Mouse (Mus musculus): ENCODE results near the gene Slc11a2. TPM values are rescaled to one million over a fixed set of nuclear protein-coding genes. Genes with fewer than 3 reads are reported as not detected.

The Slc11a2 gene
- total and polyA plus RNA-seq, 3 experiments = 24.4 to 43.7 (median 38.9) TPM

- no peaks in the 10 kb centered on the region for H3K27me3 ChIP-seq (ENCODE audit: control insufficient read depth, insufficient read depth, low read length)
- no peak overlapping the region for H3K9ac ChIP-seq (ENCODE audit: low read depth, low read length)
- H3K4me1 ChIP-seq (ENCODE audit: control insufficient read depth, insufficient read depth, low read length) = no peaks in the 10 kb centered on the region
- H3K4me3 ChIP-seq = no peak overlapping the region
- no peaks in the 10 kb centered on the region for H3K36me3 ChIP-seq (ENCODE audit: control insufficient read depth, insufficient read depth, low read length)
- H3K27ac ChIP-seq = no peak overlapping the region
- TF ChIP-seq EP300 (IDR thresholded peaks at IDR 0.05; ENCODE audit: insufficient read depth, low read depth, low read length) (no peak), CTCF (IDR thresholded peaks at IDR 0.05) (peak; percentile 67)
- WGBS = 28% methylated on average over 10 of the region's 10 CpGs
- intact Hi-C loops (cut with DNase I) = loop anchor here (5.0 to 10.0 kb wide), 4 partner anchors 36 to 436 kb away; partner anchors contain the start of gene Gm5475
- DNase-seq = peak; percentile 35 to 49
- no peaks in the 10 kb centered on the region for H3K79me2 ChIP-seq (replicated peaks; ENCODE audit: control insufficient read depth, insufficient read depth, low read length)
Measured at GRCm38 (mm10) chr15:100458055-100458454, 33.2 kb upstream of the Slc11a2 start.

GRCm38 (mm10) chr15:100457340-100457739, 32.5 kb upstream of the Slc11a2 start:
- H3K79me2 ChIP-seq (replicated peaks; ENCODE audit: control insufficient read depth, insufficient read depth, low read length) = no peaks in the 10 kb centered on the region
- WGBS = 4% methylated on average over 17 of the region's 17 CpGs
- no peaks in the 10 kb centered on the region for H3K27me3 ChIP-seq (ENCODE audit: control insufficient read depth, insufficient read depth, low read length)
- intact Hi-C loops (cut with DNase I) = loop anchor here (5.0 to 10.0 kb wide), 4 partner anchors 35 to 435 kb away; partner anchors contain the start of gene Gm5475
- no peak overlapping the region for H3K4me3 ChIP-seq
- DNase-seq = peak; percentile 61 to 77
- H3K27ac ChIP-seq = no peak overlapping the region
- H3K4me1 ChIP-seq (ENCODE audit: control insufficient read depth, insufficient read depth, low read length) = no peaks in the 10 kb centered on the region
- 0 out of 2 replicates have a peak overlapping the region, but pooled peaks have one; percentile 32 for H3K9ac ChIP-seq (ENCODE audit: low read depth, low read length)
- H3K36me3 ChIP-seq (ENCODE audit: control insufficient read depth, insufficient read depth, low read length) = no peaks in the 10 kb centered on the region
- TF ChIP-seq POLR2A (IDR thresholded peaks at IDR 0.05; ENCODE audit: insufficient read depth, low read depth, low read length) = no peak
- peak; percentile 86; the same call in 1 of the 2 replicates for TF ChIP-seq EP300 (IDR thresholded peaks at IDR 0.05; ENCODE audit: insufficient read depth, low read depth, low read length)
- TF ChIP-seq CTCF (IDR thresholded peaks at IDR 0.05) = peak; percentile 95

GRCm38 (mm10) chr15:100456356-100456991, 31.6 kb upstream of the Slc11a2 start:
- Histone ChIP-seq H3K4me1 (ENCODE audit: control insufficient read depth, insufficient read depth, low read length) (no peaks in the 10 kb centered on the region), H3K4me3 (no peak overlapping the region), H3K27ac (no peak overlapping the region), H3K79me2 (replicated peaks; ENCODE audit: control insufficient read depth, insufficient read depth, low read length) (no peaks in the 10 kb centered on the region), H3K9ac (ENCODE audit: low read depth, low read length) (no peak overlapping the region), H3K27me3 (ENCODE audit: control insufficient read depth, insufficient read depth, low read length) (no peaks in the 10 kb centered on the region), H3K36me3 (ENCODE audit: control insufficient read depth, insufficient read depth, low read length) (no peaks in the 10 kb centered on the region)
- intact Hi-C loops (cut with DNase I) = loop anchor here (5.0 to 10.0 kb wide), 4 partner anchors 34 to 434 kb away; partner anchors contain the start of gene Gm5475
- TF ChIP-seq POLR2A (IDR thresholded peaks at IDR 0.05; ENCODE audit: insufficient read depth, low read depth, low read length) (no peak), CTCF (IDR thresholded peaks at IDR 0.05) (no peak), EP300 (IDR thresholded peaks at IDR 0.05; ENCODE audit: insufficient read depth, low read depth, low read length) (no peak)
- DNase-seq = no peak
- WGBS = 70% methylated on average over 7 of the region's 7 CpGs

GRCm38 (mm10) chr15:100452486-100452885, 27.6 kb upstream of the Slc11a2 start:
- Histone ChIP-seq H3K79me2 (replicated peaks; ENCODE audit: control insufficient read depth, insufficient read depth, low read length) (no peaks in the 10 kb centered on the region), H3K36me3 (ENCODE audit: control insufficient read depth, insufficient read depth, low read length) (no peaks in the 10 kb centered on the region), H3K4me1 (ENCODE audit: control insufficient read depth, insufficient read depth, low read length) (no peaks in the 10 kb centered on the region), H3K9ac (ENCODE audit: low read depth, low read length) (no peak overlapping the region), H3K27me3 (ENCODE audit: control insufficient read depth, insufficient read depth, low read length) (no peaks in the 10 kb centered on the region), H3K27ac (no peak overlapping the region), H3K4me3 (no peak overlapping the region)
- 77% methylated on average over 11 of the region's 11 CpGs for WGBS
- intact Hi-C loops (cut with DNase I) = loop anchor here (10.0 kb wide), 1 partner anchor 138 kb away; no protein-coding TSS in a partner anchor
- TF ChIP-seq POLR2A (IDR thresholded peaks at IDR 0.05; ENCODE audit: insufficient read depth, low read depth, low read length) (no peak), EP300 (IDR thresholded peaks at IDR 0.05; ENCODE audit: insufficient read depth, low read depth, low read length) (no peak), CTCF (IDR thresholded peaks at IDR 0.05) (no peak)
- no peak for DNase-seq

- Histone ChIP-seq H3K36me3 (ENCODE audit: control insufficient read depth, insufficient read depth, low read length) (no peaks in the 10 kb centered on the region), H3K79me2 (replicated peaks; ENCODE audit: control insufficient read depth, insufficient read depth, low read length) (no peaks in the 10 kb centered on the region), H3K27me3 (ENCODE audit: control insufficient read depth, insufficient read depth, low read length) (no peaks in the 10 kb centered on the region), H3K9ac (ENCODE audit: low read depth, low read length) (no peak overlapping the region), H3K4me1 (ENCODE audit: control insufficient read depth, insufficient read depth, low read length) (no peaks in the 10 kb centered on the region), H3K4me3 (no peak overlapping the region), H3K27ac (no peak overlapping the region)
- whole genome bisulfite sequencing = 45% methylated on average over 16 of the region's 16 CpGs
- peak; percentile 66 to 69 for DNase-seq
- TF ChIP-seq POLR2A (IDR thresholded peaks at IDR 0.05; ENCODE audit: insufficient read depth, low read depth, low read length) (no peak), CTCF (IDR thresholded peaks at IDR 0.05) (no peak), EP300 (IDR thresholded peaks at IDR 0.05; ENCODE audit: insufficient read depth, low read depth, low read length) (no peak)
- intact Hi-C loops (cut with DNase I) = loop anchor here (10.0 kb wide), 1 partner anchor 136 kb away; no protein-coding TSS in a partner anchor
Measured at GRCm38 (mm10) chr15:100451245-100451644, 26.4 kb upstream of the Slc11a2 start.

- Histone ChIP-seq H3K4me3 (no peak overlapping the region), H3K79me2 (replicated peaks; ENCODE audit: control insufficient read depth, insufficient read depth, low read length) (no peaks in the 10 kb centered on the region), H3K36me3 (ENCODE audit: control insufficient read depth, insufficient read depth, low read length) (no peaks in the 10 kb centered on the region), H3K4me1 (ENCODE audit: control insufficient read depth, insufficient read depth, low read length) (no peaks in the 10 kb centered on the region), H3K9ac (ENCODE audit: low read depth, low read length) (no peak overlapping the region), H3K27me3 (ENCODE audit: control insufficient read depth, insufficient read depth, low read length) (no peaks in the 10 kb centered on the region), H3K27ac (no peak overlapping the region)
- TF ChIP-seq CTCF (IDR thresholded peaks at IDR 0.05) = no peak
- no peak for TF ChIP-seq POLR2A (IDR thresholded peaks at IDR 0.05; ENCODE audit: insufficient read depth, low read depth, low read length)
- no peak for TF ChIP-seq EP300 (IDR thresholded peaks at IDR 0.05; ENCODE audit: insufficient read depth, low read depth, low read length)
- no peak for DNase-seq
- 69% methylated on average over 3 of the region's 3 CpGs for WGBS
- intact Hi-C loops (cut with DNase I) = no loop called here
Measured at GRCm38 (mm10) chr15:100449495-100449894, 24.6 kb upstream of the Slc11a2 start.

Measured in heart, adult 2 months (tissue).